Mouse (Mus musculus): ENCODE data around the gene Gba.
A peak's percentile ranks its signal among the peaks of the same experiment; 100 is the strongest.
"Not testable (repeated sequence)": the region's sequence is repeated elsewhere in the genome, so short reads cannot be mapped to it uniquely, and the experiment has no call there.

Gba gene

GRCm38 (mm10) chr3:89202253-89203141 is at the start of gene Gba:
Gene Gba (plus strand): TSS chr3:89202928.
- peak; percentile 67 to 81 for DNase-seq

GRCm38 (mm10) chr3:89156951-89157350 is 45.8 kb upstream of the Gba start:
- no peak for DNase-seq

- no peak for DNase-seq
Observed at GRCm38 (mm10) chr3:89158651-89159050, 44.1 kb upstream of the Gba start.

GRCm38 (mm10) chr3:89159211-89159610 is 43.5 kb upstream of the Gba start:
- DNase-seq: peak in 1 of 2 experiments; percentile 49

- peak; percentile 51 to 70 for DNase-seq
Observed at GRCm38 (mm10) chr3:89159616-89160344, 42.9 kb upstream of the Gba start, which contains the start of gene Hcn3. Gene Hcn3 (minus strand): TSS chr3:89160196.

GRCm38 (mm10) chr3:89161207-89161606 is 41.5 kb upstream of the Gba start:
- not testable (repeated sequence) for DNase-seq

DNA sequence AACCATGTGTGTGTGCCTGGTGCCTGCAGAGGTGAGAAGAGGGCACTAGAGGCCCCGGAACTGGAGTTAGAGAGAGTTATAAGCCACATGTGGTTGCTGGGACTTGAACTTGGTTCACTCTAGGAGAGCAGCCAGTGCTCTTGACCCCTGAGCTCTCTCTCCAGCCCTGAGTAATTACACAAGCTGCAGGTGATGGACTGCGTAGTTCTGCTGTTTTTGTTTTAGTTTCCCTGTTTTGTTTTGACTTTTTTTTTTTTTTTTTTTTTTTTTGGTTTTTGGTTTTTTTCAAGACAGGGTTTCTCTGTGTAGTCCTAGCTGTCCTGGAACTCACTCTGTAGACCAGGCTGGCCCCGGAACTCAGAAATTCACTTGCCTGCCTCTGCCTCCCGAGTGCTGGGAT is 40.9 kb upstream of the Gba start:
- no peak for DNase-seq

DNA sequence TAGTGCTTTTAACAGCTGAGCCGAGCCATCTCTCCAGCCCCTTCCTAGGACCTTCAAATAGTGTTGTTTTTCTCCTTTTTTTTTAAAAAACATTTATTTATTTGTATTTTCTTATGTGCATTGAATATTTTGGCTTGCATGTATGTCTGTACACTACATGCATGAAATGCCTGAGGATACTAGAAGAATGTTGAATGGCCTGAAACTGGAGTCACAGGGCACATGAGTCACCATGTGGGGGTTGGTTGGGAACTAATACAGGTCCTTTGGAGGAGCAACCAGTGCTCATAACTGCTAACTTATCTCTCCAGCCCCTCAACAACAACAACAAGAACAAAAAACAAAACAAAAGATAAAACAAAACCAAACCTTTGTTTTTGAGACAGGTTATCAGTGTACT is 39.6 kb upstream of the Gba start:
- DNase-seq: no peak

DNA sequence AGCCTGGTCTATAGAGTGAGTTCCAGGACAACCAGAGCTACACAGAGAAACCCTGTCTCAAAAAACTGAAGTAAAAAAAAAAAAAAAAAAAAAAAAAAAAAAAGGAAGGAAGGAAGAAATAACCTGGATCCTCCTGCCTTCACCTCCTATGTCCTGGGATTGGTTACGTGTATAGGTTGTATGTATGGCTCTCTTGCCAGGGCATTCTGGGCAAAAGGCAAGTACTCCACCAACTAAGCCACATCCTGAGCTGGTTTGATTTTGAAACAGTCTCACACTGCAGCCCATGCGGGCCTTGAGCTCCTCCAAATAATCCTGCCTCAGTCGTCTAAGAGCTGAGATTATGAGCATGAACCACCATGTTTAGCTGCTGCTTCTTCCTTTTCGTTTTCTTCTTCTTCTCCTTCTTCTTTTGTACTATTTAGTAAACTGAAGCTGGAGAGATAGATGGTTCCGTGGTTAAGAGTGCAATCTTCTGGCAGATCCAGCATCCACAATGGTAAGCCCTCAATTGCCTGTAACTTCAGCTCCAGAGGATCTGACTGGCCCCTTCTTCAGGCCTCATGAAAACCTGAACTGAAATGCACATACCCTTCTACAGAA is 39.0 kb upstream of the Gba start:
- no peak for DNase-seq

- peak; percentile 89 to 91 for DNase-seq
Observed at GRCm38 (mm10) chr3:89164506-89165267, 38.0 kb upstream of the Gba start, which contains the start of gene Clk2. Gene Clk2 (plus strand): TSS chr3:89164795.

DNA sequence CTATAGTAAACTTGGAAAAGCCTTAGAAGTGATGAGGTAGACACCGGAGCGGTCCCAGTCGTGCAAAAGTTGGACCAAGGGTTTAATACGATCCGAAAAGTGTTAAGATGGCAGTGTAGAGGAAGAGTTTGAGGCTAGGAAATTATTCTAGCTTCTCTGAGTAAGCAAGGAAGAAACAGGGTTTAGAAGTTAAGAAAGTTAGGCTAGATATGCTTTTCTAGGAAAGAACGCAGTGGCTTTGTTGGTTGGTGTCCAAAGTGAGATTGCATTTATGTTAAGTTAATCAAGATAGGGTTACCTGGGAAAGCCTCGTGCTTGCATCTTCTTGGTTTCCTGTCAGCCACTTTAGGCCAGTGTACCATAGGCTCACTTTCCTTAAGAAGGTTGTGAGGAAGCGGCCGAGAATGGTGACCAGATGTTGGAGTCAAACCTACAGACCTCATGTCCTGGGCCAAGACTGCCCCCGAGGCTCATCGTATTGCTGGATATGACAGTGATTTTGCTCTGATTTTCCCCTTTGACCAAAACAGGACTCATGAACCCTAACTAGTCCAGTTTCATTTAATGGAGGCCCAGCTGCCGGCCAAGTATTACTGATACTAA is 37.4 kb upstream of the Gba start:
- DNase-seq: no peak

GRCm38 (mm10) chr3:89166945-89167344 is 35.8 kb upstream of the Gba start:
- no peak for DNase-seq

GRCm38 (mm10) chr3:89174844-89175243 is 27.9 kb upstream of the Gba start:
- no peak for DNase-seq

DNA sequence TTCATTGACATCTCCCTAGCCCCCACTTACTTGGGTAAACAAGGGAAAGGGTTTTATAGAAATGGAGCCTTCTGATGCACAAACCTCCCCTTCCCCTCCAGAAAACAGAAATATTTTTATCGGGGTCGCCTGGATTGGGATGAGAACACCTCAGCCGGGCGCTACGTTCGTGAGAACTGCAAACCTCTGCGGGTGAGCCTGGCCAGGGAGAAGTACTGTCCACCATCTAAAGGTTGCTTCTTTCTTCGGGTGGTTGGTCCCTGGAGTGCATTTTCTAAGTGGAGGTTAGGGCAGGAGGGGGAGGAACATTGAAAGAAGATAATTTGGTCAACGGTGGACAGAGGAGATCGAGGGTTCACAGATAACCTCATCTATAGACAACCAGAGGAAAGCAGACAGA is 27.2 kb upstream of the Gba start:
- no peak for DNase-seq

DNA sequence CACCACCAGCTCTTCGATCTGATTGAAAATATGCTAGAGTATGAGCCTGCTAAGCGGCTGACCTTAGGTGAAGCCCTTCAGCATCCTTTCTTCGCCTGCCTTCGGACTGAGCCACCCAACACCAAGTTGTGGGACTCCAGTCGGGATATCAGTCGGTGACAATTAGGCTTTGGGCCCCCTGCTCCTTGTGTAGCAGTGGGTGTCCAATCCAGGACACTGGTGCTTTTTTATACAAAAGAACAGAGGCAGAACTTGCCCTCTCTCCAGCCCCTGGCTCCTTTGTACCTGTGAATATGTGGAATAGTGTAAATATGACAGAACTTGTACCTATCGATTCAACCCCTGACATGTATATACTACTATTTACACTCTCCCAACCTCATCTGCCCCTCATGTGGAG is 26.3 kb upstream of the Gba start:
- no peak for DNase-seq

DNA sequence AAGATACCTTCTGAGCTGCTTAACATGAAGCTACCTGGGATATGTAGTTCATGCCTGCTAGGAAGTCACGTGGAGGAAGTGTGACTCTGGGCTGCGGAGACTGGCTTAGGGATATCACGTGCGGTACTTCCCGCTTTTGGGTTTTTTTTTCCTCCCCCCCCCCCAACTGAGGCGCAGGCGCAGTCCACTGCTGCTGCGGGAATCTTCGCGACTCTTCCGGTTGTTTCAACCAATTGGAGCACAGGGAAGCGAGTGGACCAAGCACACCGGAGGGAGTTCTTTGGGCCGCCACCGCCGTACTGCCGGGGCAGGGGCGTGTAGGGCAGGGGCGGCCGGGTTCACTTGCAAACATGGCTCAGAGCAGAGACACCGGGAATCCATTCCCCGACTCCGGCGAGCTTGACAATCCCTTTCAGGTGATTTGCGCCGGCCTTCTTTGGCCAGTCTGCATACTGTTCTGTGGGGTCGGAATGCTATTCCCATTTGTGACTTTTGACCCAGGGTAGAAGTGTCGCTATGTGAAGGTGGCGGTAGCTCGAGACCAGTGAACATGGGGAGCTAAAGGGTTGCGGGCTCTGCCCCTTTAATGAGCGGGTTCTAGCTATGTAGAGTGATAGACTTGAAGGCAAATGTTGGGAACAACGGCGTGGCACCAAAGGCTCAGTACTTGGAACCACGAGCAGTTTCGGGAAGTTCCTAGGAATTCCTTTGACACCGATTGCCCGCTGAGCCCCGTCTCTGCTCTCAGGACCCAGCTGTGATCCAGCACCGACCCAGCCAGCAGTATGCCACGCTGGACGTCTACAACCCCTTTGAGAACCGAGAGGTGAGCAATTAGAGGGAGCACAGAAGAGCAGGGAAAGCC is 25.3 kb upstream of the Gba start, which contains the start of gene Scamp3:
Gene Scamp3, plus strand, starts transcription at position 232 of the 865 bp plus-strand sequence.
- DNase-seq: peak; percentile 71 to 73

DNA sequence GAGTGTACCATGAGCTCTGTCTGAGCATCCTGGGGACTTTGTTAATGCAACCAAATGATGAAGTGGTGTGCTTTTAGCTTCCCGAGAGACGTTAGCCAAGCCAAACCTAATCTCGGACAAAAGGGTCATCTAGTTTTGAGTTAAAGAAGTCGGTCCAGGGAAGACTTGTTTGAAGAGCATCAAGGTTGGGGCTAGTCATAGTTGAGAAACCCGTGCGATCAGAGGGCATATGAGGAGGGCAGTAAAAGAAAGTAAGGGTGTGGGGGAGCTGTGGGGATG is 24.7 kb upstream of the Gba start:
- DNase-seq: no peak

DNA sequence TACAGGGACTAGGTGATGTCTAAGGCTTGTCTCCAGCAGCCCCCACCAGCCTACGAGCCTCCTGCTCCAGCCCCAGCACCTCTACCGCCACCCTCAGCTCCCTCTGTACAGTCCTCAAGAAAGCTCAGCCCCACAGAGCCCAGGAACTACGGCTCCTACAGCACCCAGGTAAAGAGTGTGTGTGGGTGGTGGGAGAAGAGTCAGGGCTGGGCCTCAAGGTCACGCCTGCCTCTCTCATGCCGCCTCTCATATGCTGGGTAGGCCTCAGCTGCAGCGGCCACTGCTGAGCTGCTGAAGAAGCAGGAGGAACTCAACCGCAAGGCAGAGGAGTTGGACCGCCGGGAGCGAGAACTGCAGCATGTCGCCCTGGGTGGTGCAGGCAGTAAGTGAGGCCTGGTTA is 23.7 kb upstream of the Gba start:
- DNase-seq: no peak

DNA sequence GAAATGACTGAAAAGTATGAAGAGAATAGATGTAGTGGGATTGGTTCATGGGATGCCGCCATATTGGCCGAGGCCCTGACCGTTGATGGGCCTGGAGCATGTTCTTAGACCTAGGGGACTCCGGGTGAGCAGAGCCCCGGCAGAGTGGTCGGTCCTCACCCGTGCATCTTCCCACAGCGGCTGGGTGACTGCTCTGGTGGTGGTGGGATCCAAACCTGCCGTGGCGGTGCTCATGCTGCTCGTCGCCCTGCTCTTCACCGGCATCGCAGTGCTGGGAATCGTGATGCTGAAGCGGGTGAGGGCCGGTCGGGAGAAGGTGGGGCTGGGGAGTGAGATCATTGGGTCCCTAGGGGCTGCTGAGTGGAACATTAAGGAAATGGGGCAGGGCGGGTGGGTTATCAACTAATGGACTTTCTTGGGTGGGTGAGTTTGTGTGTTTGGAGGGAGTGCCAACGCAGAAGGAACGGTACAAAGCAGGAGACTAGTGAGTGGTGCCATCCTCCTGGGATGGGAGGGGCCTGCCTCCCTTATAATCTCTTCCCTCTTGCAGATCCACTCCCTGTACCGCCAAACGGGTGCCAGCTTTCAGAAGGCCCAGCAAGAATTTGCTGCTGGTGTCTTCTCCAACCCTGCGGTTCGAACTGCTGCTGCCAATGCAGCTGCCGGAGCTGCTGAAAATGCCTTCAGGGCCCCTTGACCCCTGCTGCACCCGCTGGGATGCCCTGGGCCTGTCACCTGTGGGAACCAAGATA is 20.8 kb upstream of the Gba start:
- DNase-seq: no peak

GRCm38 (mm10) chr3:89182531-89183057 is 20.1 kb upstream of the Gba start:
- no peak for DNase-seq
